ENCODE assay signal across 8 mouse cellular contexts in genomic region chr14:13961401-13962112, GRCm38 (mm10). TPM values are rescaled to one million over a fixed set of nuclear protein-coding genes. Genes with fewer than 3 reads are reported as not detected.
A peak's percentile ranks its signal among the peaks of the same experiment; 100 is the strongest.
DNase-seq lines count a peak whose midpoint lies in the region; ATAC-seq and TF ChIP-seq lines count a peak whose summit lies in the region.

Gene Atxn7 (plus strand): TSS chr14:13961440.
Gene Thoc7 (minus strand): TSS chr14:13961852.

- H3K4me2 ChIP-seq in heart, embryonic 13.5 days, result peak within 1 kb of the TSS; percentile 75
- H3K4me2 ChIP-seq in kidney, postnatal 0 days (ENCODE audit: low read length), result peak within 1 kb of the TSS; percentile 75
- H3K4me2 ChIP-seq in liver, embryonic 16.5 days (ENCODE audit: low read depth, low read length), result peak within 1 kb of the TSS; percentile 88
- H3K4me2 ChIP-seq in neural tube, embryonic 12.5 days (replicated peaks), result peak within 1 kb of the TSS; percentile 72

- TF ChIP-seq POLR2A in bone marrow macrophage, adult 2 months (IDR thresholded peaks at IDR 0.05; ENCODE audit: borderline replicate concordance, low read depth, low read length), result no peak
- no peak for TF ChIP-seq POLR2A in thymus, adult 2 months (IDR thresholded peaks at IDR 0.05; ENCODE audit: control insufficient read depth, extremely low read depth, insufficient read depth, low read length, poor library complexity)

- DNase-seq in CD8-positive naive resting alpha-beta T cell, adult 2 months (ENCODE audit: low read depth in 2 of 2, low spot score in 2 of 2), result peak; percentile 26 to 38
- peak; percentile 52 for DNase-seq in kidney, postnatal 0 days (ENCODE audit: low spot score)
- peak; percentile 61 for DNase-seq in thymus, adult 2 months

- H3K4me3 ChIP-seq in bone marrow macrophage, adult 2 months (ENCODE audit: insufficient read depth, low read length), result peak within 1 kb of the TSS; percentile 89
- H3K4me3 ChIP-seq in erythroblast, embryonic 14.5 days (replicated peaks), result peak within 1 kb of the TSS; percentile 72
- H3K4me3 ChIP-seq in heart, embryonic 13.5 days, result peak within 1 kb of the TSS; percentile 96
- H3K4me3 ChIP-seq in kidney, postnatal 0 days (replicated peaks; ENCODE audit: low read depth, low read length), result peak within 1 kb of the TSS; percentile 83
- H3K4me3 ChIP-seq in liver, embryonic 16.5 days (ENCODE audit: low read depth, low read length), result peak within 1 kb of the TSS; percentile 79
- H3K4me3 ChIP-seq in neural tube, embryonic 12.5 days, result peak within 1 kb of the TSS; percentile 94
- H3K4me3 ChIP-seq in thymus, adult 2 months (ENCODE audit: control insufficient read depth, insufficient read depth, low read length), result peak within 1 kb of the TSS; percentile 99

- 3% methylated on average over 35 of the region's 56 CpGs for WGBS in heart, embryonic 13.5 days
- WGBS in kidney, postnatal 0 days, result 4% methylated on average over 37 of the region's 56 CpGs
- 3% methylated on average over 28 of the region's 56 CpGs for WGBS in liver, embryonic 16.5 days (ENCODE audit: insufficient replicate concordance)
- 4% methylated on average over 52 of the region's 56 CpGs for WGBS in neural tube, embryonic 12.5 days
- WGBS in thymus, adult 2 months, result 5% methylated on average over 56 of the region's 56 CpGs

- ATAC-seq in heart, embryonic 13.5 days (ENCODE audit: extremely low read depth, insufficient number of reproducible peaks, low FRiP score, low TSS enrichment), result peak; percentile 52; the same call in 1 of the 2 replicates
- peak; percentile 71 for ATAC-seq in kidney, postnatal 0 days (replicated peaks; ENCODE audit: low FRiP score, low read depth)
- ATAC-seq in liver, embryonic 16.5 days (ENCODE audit: low read depth), result peak; percentile 72
- ATAC-seq in neural tube, embryonic 12.5 days (ENCODE audit: low FRiP score, low read depth), result peak; percentile 66

- TF ChIP-seq CTCF in bone marrow macrophage, adult 2 months (IDR thresholded peaks at IDR 0.05; ENCODE audit: low read depth, low read length), result no peak
- no peak for TF ChIP-seq CTCF in kidney, postnatal 0 days (IDR thresholded peaks at IDR 0.05; ENCODE audit: low read depth)
- TF ChIP-seq CTCF in thymus, adult 2 months (IDR thresholded peaks at IDR 0.05; ENCODE audit: borderline replicate concordance, control insufficient read depth, extremely low read depth, insufficient read depth, low read length, poor library complexity), result no peak

- peak within 1 kb of the TSS; percentile 13 for H3K27ac ChIP-seq in bone marrow macrophage, adult 2 months (ENCODE audit: insufficient read depth, low read depth, low read length)
- H3K27ac ChIP-seq in heart, embryonic 13.5 days (replicated peaks), result peak within 1 kb of the TSS; percentile 86
- H3K27ac ChIP-seq in kidney, postnatal 0 days, result peak within 1 kb of the TSS; percentile 89
- peak within 1 kb of the TSS; percentile 75 for H3K27ac ChIP-seq in liver, embryonic 16.5 days (ENCODE audit: low read length)
- H3K27ac ChIP-seq in neural tube, embryonic 12.5 days, result peak within 1 kb of the TSS; percentile 89
- H3K27ac ChIP-seq in thymus, adult 2 months (ENCODE audit: control insufficient read depth, insufficient read depth, low read length), result peak within 1 kb of the TSS; percentile 46; the same call in 1 of the 2 replicates

- H3K9me3 ChIP-seq in erythroblast, embryonic 14.5 days (ENCODE audit: control insufficient read depth, low read length), result no peaks in the 10 kb centered on the region
- H3K9me3 ChIP-seq in heart, embryonic 13.5 days, result no peaks in the 10 kb centered on the region
- no peaks in the 10 kb centered on the region for H3K9me3 ChIP-seq in kidney, postnatal 0 days (replicated peaks; ENCODE audit: low read length)
- H3K9me3 ChIP-seq in liver, embryonic 16.5 days (replicated peaks; ENCODE audit: control insufficient read depth, low read length), result no peaks in the 10 kb centered on the region
- no peaks in the 10 kb centered on the region for H3K9me3 ChIP-seq in neural tube, embryonic 12.5 days

- peaks cover 6% of the 10 kb centered on the region for H3K36me3 ChIP-seq in erythroblast, embryonic 14.5 days (ENCODE audit: control insufficient read depth)
- no peaks in the 10 kb centered on the region; the same call in 1 of the 2 replicates for H3K36me3 ChIP-seq in heart, embryonic 13.5 days
- H3K36me3 ChIP-seq in kidney, postnatal 0 days (ENCODE audit: insufficient read depth, low read length), result no peaks in the 10 kb centered on the region
- H3K36me3 ChIP-seq in liver, embryonic 16.5 days (ENCODE audit: control insufficient read depth, insufficient read depth), result no peaks in the 10 kb centered on the region
- H3K36me3 ChIP-seq in neural tube, embryonic 12.5 days, result no peaks in the 10 kb centered on the region
- no peaks in the 10 kb centered on the region for H3K36me3 ChIP-seq in thymus, adult 2 months (ENCODE audit: control insufficient read depth, insufficient read depth, low read length)

- peak within 1 kb of the TSS; percentile 98 for H3K9ac ChIP-seq in heart, embryonic 13.5 days
- H3K9ac ChIP-seq in kidney, postnatal 0 days (ENCODE audit: low read depth, low read length), result peak within 1 kb of the TSS; percentile 97
- peak within 1 kb of the TSS; percentile 87 for H3K9ac ChIP-seq in liver, embryonic 16.5 days (ENCODE audit: low read depth, low read length)
- H3K9ac ChIP-seq in neural tube, embryonic 12.5 days, result peak within 1 kb of the TSS; percentile 97

- H3K4me1 ChIP-seq in bone marrow macrophage, adult 2 months (ENCODE audit: control insufficient read depth, insufficient read depth, low read length), result peaks cover 21% of the 10 kb centered on the region
- H3K4me1 ChIP-seq in erythroblast, embryonic 14.5 days (ENCODE audit: control insufficient read depth), result peaks cover 39% of the 10 kb centered on the region
- H3K4me1 ChIP-seq in heart, embryonic 13.5 days, result peaks cover 25% of the 10 kb centered on the region
- no peaks in the 10 kb centered on the region; the same call in 1 of the 2 replicates for H3K4me1 ChIP-seq in kidney, postnatal 0 days (replicated peaks; ENCODE audit: insufficient read depth, low read length)
- peaks cover 22% of the 10 kb centered on the region for H3K4me1 ChIP-seq in liver, embryonic 16.5 days (ENCODE audit: control insufficient read depth, low read depth, low read length)
- peaks cover 15% of the 10 kb centered on the region; the same call in 1 of the 2 replicates for H3K4me1 ChIP-seq in neural tube, embryonic 12.5 days
- peaks cover 3% of the 10 kb centered on the region; the same call in 1 of the 2 replicates for H3K4me1 ChIP-seq in thymus, adult 2 months (replicated peaks; ENCODE audit: control insufficient read depth, insufficient read depth, low read length)

- H3K27me3 ChIP-seq in erythroblast, embryonic 14.5 days (ENCODE audit: control insufficient read depth), result no peaks in the 10 kb centered on the region
- peaks cover 9% of the 10 kb centered on the region for H3K27me3 ChIP-seq in heart, embryonic 13.5 days (replicated peaks)
- no peaks in the 10 kb centered on the region for H3K27me3 ChIP-seq in kidney, postnatal 0 days (ENCODE audit: insufficient read depth, low read length)
- H3K27me3 ChIP-seq in liver, embryonic 16.5 days (ENCODE audit: control insufficient read depth, insufficient read depth, low read depth, low read length), result no peaks in the 10 kb centered on the region
- no peaks in the 10 kb centered on the region for H3K27me3 ChIP-seq in neural tube, embryonic 12.5 days (replicated peaks)
- H3K27me3 ChIP-seq in thymus, adult 2 months (ENCODE audit: control insufficient read depth, insufficient read depth, low read length), result no peaks in the 10 kb centered on the region

RNA-seq across cellular contexts. Expression of gene Atxn7, which starts in this region (rescaled TPM):
- polyA plus RNA-seq in bone marrow macrophage, adult 2 months (2012; ENCODE audit: insufficient read depth, insufficient read length, missing spikeins), result 18.9 and 19.9 TPM in 2 replicates
- 0.09 and 0.29 TPM in 2 replicates for polyA plus RNA-seq in erythroblast, embryonic 14.5 days (2012)
- 2.7 and 3.1 TPM in 2 replicates for polyA plus RNA-seq in heart, embryonic 13.5 days (2015; fragmentation: Nextera tagmentation; extraction: Ambion mirVana)
- polyA plus RNA-seq in kidney, postnatal 0 days (2015; fragmentation: Nextera tagmentation; extraction: Ambion mirVana), result 4.0 and 4.6 TPM in 2 replicates
- 1.2 and 1.5 TPM in 2 replicates for polyA plus RNA-seq in liver, embryonic 16.5 days (2015; fragmentation: Nextera tagmentation; extraction: Ambion mirVana)
- 3.8 and 3.9 TPM in 2 replicates for polyA plus RNA-seq in neural tube, embryonic 12.5 days (2016; fragmentation: Nextera tagmentation; extraction: Ambion mirVana)
- polyA plus RNA-seq in thymus, adult 2 months (2012; rRNA removed), result 51.1 and 55.1 TPM in 2 replicates

RNA-seq across cellular contexts. Expression of gene Thoc7, which starts in this region (rescaled TPM):
- polyA plus RNA-seq in bone marrow macrophage, adult 2 months (2012; ENCODE audit: insufficient read depth, insufficient read length, missing spikeins), result 59.7 and 64.2 TPM in 2 replicates
- 0.68 and 0.86 TPM in 2 replicates for polyA plus RNA-seq in erythroblast, embryonic 14.5 days (2012)
- 146 and 164 TPM in 2 replicates for polyA plus RNA-seq in heart, embryonic 13.5 days (2015; fragmentation: Nextera tagmentation; extraction: Ambion mirVana)
- polyA plus RNA-seq in kidney, postnatal 0 days (2015; fragmentation: Nextera tagmentation; extraction: Ambion mirVana), result 211 and 212 TPM in 2 replicates
- polyA plus RNA-seq in liver, embryonic 16.5 days (2015; fragmentation: Nextera tagmentation; extraction: Ambion mirVana), result 60.2 and 68.5 TPM in 2 replicates
- 190 TPM in 2 replicates for polyA plus RNA-seq in neural tube, embryonic 12.5 days (2016; fragmentation: Nextera tagmentation; extraction: Ambion mirVana)
- polyA plus RNA-seq in thymus, adult 2 months (2012; rRNA removed), result 25.0 and 33.4 TPM in 2 replicates

Comparison
In these comparisons a context has a peak if more than half of its experiments do, and no peak if none do; other contexts are left out.
1. Peak in every context shown above with its lines: DNase-seq, ATAC-seq, H3K4me3 ChIP-seq and H3K27ac ChIP-seq.
2. RNA of gene Thoc7 (polyA plus RNA-seq): 211 to 212 TPM in kidney, postnatal 0 days, 190 TPM in neural tube, embryonic 12.5 days, 146 to 164 TPM in heart, embryonic 13.5 days, 60.2 to 68.5 TPM in liver, embryonic 16.5 days, 59.7 to 64.2 TPM in bone marrow macrophage, adult 2 months and 25.0 to 33.4 TPM in thymus, adult 2 months; 0.68 to 0.86 TPM in erythroblast, embryonic 14.5 days; every median in the first group is over 10 times any median in the second.
3. H3K27ac ChIP-seq: peak in every context shown above with its lines; median percentile 89 in kidney, postnatal 0 days; 89 in neural tube, embryonic 12.5 days; 86 in heart, embryonic 13.5 days; 75 in liver, embryonic 16.5 days; 46 in thymus, adult 2 months; 13 in bone marrow macrophage, adult 2 months.